Mouse (Mus musculus) liver, postnatal 0 days (tissue): ENCODE measurements around the gene Gpbar1. TPM values are rescaled to one million over a fixed set of nuclear protein-coding genes. Genes with fewer than 3 reads are reported as not detected.
A peak's percentile ranks its signal among the peaks of the same experiment; 100 is the strongest.

Source experiments
- ATAC-seq: fragments of 200-750 bp; cut with Nextera tagmentation; 2 replicates; pipeline ENCODE4 v1.8.0; 2017; ENCODE audit warnings: mild to moderate bottlenecking, moderate library complexity
- DNase-seq: peaks from one replicate; pipeline ENCODE4 v3.0.0-alpha.2; 2016
- H3K27ac ChIP-seq: fragments of 300-500 bp; sonication (generic); 2 replicates; pipeline ENCODE4 v1.5.1; 2014; ENCODE audit warnings: antibody characterized with exemption, moderate library complexity, mild to moderate bottlenecking, low read depth
- H3K27me3 ChIP-seq: fragments of 300-500 bp; sonication (generic); 2 replicates; pipeline ENCODE4 v1.6.1; 2014; ENCODE audit warnings: low read length, control low read depth, mixed read lengths; ENCODE audit not compliant: insufficient read depth
- H3K36me3 ChIP-seq: fragments of 300-500 bp; sonication (generic); replicated peaks from 2 replicates; pipeline ENCODE4 v1.6.1; 2014; ENCODE audit warnings: mild to moderate bottlenecking, control low read depth, low read length, moderate library complexity, mixed read lengths; ENCODE audit not compliant: insufficient read depth
- H3K4me1 ChIP-seq: fragments of 300-500 bp; sonication (generic); 2 replicates; pipeline ENCODE4 v1.6.1; 2014; ENCODE audit warnings: antibody characterized with exemption, mild to moderate bottlenecking, control low read depth; ENCODE audit not compliant: insufficient read depth
- H3K4me2 ChIP-seq: fragments of 300-500 bp; sonication (generic); 2 replicates; pipeline ENCODE4 v1.6.1; 2014; ENCODE audit warnings: low read depth, mild to moderate bottlenecking, low read length, moderate library complexity, mixed read lengths
- H3K4me3 ChIP-seq: fragments of 300-500 bp; sonication (generic); 2 replicates; pipeline ENCODE4 v1.5.1; 2014; ENCODE audit warnings: low read depth, low read length
- H3K9ac ChIP-seq: fragments of 300-500 bp; sonication (generic); replicated peaks from 2 replicates; pipeline ENCODE4 v1.6.1; 2014; ENCODE audit warnings: mild to moderate bottlenecking, moderate library complexity
- H3K9me3 ChIP-seq: fragments of 300-500 bp; sonication (generic); 2 replicates; pipeline ENCODE4 v1.6.1; 2016; ENCODE audit warnings: mild to moderate bottlenecking, control low read depth, low read length, mixed read lengths
- CTCF ChIP-seq: sonication (generic); IDR thresholded peaks from 2 replicates; pipeline ENCODE4 v1.5.1; 2016; ENCODE audit warnings: antibody characterized with exemption, low read depth
- EP300 ChIP-seq: IDR thresholded peaks from 2 replicates; pipeline ENCODE4 v1.6.1; 2016; ENCODE audit warnings: antibody characterized with exemption, low read depth, mild to moderate bottlenecking
- WGBS: fragments of 180-500 bp; shearing (Covaris S2); extraction: QIAGEN DNeasy Blood & Tissue Kit; methylation state at CpG from one replicate; pipeline ENCODE4 v1.1.7; 2014; ENCODE audit not compliant: insufficient replicate concordance; 5-methylcytosine and 5-hydroxymethylcytosine counted together
- polyA plus RNA-seq: library from polyadenylated mRNA; unstranded; fragments of >200 nt; fragmentation: Nextera tagmentation; extraction: Ambion mirVana; gene quantifications from 2 replicates; pipeline ENCODE4 v1.2.1, GENCODE M21; 2015

The Gpbar1 gene
- polyA plus RNA-seq, 1 experiment from 2014 or later, result 0.20 TPM

- Histone ChIP-seq H3K27me3 (no peaks in the 10 kb centered on the region), H3K4me2 (peak overlapping the region; percentile 47; the same call in 1 of the 2 replicates), H3K27ac (peak overlapping the region; percentile 85), H3K9ac (no peak overlapping the region), H3K4me1 (peaks cover 33% of the 10 kb centered on the region), H3K9me3 (no peaks in the 10 kb centered on the region), H3K36me3 (peaks cover 53% of the 10 kb centered on the region), H3K4me3 (no peak overlapping the region)
- peak; percentile 40 for DNase-seq
- TF ChIP-seq CTCF (no peak), EP300 (peak; percentile 37)
- ATAC-seq, result peak; percentile 71
- WGBS, result 18% methylated on average over 1 of the region's 1 CpGs
Measured at GRCm38 (mm10) chr1:74248799-74249198, 29.6 kb upstream of the Gpbar1 start.

GRCm38 (mm10) chr1:74249331-74249980, 28.9 kb upstream of the Gpbar1 start:
- WGBS, result 32% methylated on average over 5 of the region's 5 CpGs
- Histone ChIP-seq H3K27ac (peak overlapping the region; percentile 85), H3K36me3 (peaks cover 60% of the 10 kb centered on the region), H3K4me2 (peak overlapping the region; percentile 47), H3K4me3 (no peak overlapping the region), H3K9me3 (no peaks in the 10 kb centered on the region), H3K27me3 (no peaks in the 10 kb centered on the region), H3K4me1 (peaks cover 30% of the 10 kb centered on the region), H3K9ac (no peak overlapping the region)
- ATAC-seq (peak; percentile 82), DNase-seq (no peak)
- no peak for TF ChIP-seq EP300
- no peak for TF ChIP-seq CTCF

GRCm38 (mm10) chr1:74250096-74250495, 28.3 kb upstream of the Gpbar1 start:
- Histone ChIP-seq H3K4me1 (peaks cover 26% of the 10 kb centered on the region), H3K36me3 (peaks cover 64% of the 10 kb centered on the region), H3K27me3 (no peaks in the 10 kb centered on the region), H3K4me2 (0 out of 2 replicates have a peak overlapping the region, but pooled peaks have one; percentile 5), H3K27ac (peak overlapping the region; percentile 85), H3K9ac (no peak overlapping the region), H3K4me3 (no peak overlapping the region), H3K9me3 (no peaks in the 10 kb centered on the region)
- ATAC-seq (no peak), DNase-seq (no peak)
- WGBS, result 58% methylated on average over 4 of the region's 4 CpGs
- TF ChIP-seq CTCF (no peak), EP300 (no peak)

- H3K27ac ChIP-seq, result no peak overlapping the region
- ATAC-seq (no peak), DNase-seq (no peak)
- no peak overlapping the region for H3K4me2 ChIP-seq
- H3K9ac ChIP-seq, result no peak overlapping the region
- no peaks in the 10 kb centered on the region for H3K9me3 ChIP-seq
- H3K36me3 ChIP-seq, result peaks cover 80% of the 10 kb centered on the region
- 83% methylated on average over 8 of the region's 8 CpGs for WGBS
- H3K4me3 ChIP-seq, result no peak overlapping the region
- TF ChIP-seq EP300 (no peak), CTCF (no peak)
- H3K27me3 ChIP-seq, result no peaks in the 10 kb centered on the region
- H3K4me1 ChIP-seq, result peaks cover under 1% of the 10 kb centered on the region; the same call in 1 of the 2 replicates
Measured at GRCm38 (mm10) chr1:74255704-74256345, 22.5 kb upstream of the Gpbar1 start.

- DNase-seq (no peak), ATAC-seq (no peak)
- Histone ChIP-seq H3K27ac (no peak overlapping the region), H3K36me3 (peaks cover 78% of the 10 kb centered on the region), H3K4me1 (no peaks in the 10 kb centered on the region), H3K4me3 (no peak overlapping the region), H3K9ac (no peak overlapping the region), H3K27me3 (no peaks in the 10 kb centered on the region), H3K9me3 (no peaks in the 10 kb centered on the region), H3K4me2 (no peak overlapping the region)
- WGBS, result 87% methylated on average over 4 of the region's 4 CpGs
- peak; percentile 8; the same call in 1 of the 2 replicates for TF ChIP-seq CTCF
- no peak for TF ChIP-seq EP300
Measured at GRCm38 (mm10) chr1:74256782-74257181, 21.6 kb upstream of the Gpbar1 start.

- DNase-seq, result no peak
- Histone ChIP-seq H3K9me3 (no peaks in the 10 kb centered on the region), H3K27me3 (no peaks in the 10 kb centered on the region), H3K9ac (no peak overlapping the region), H3K4me3 (no peak overlapping the region), H3K4me2 (no peak overlapping the region), H3K4me1 (no peaks in the 10 kb centered on the region), H3K27ac (no peak overlapping the region), H3K36me3 (peaks cover 79% of the 10 kb centered on the region)
- no peak for TF ChIP-seq CTCF
- TF ChIP-seq EP300, result no peak
- ATAC-seq, result no peak
- 73% methylated on average over 6 of the region's 6 CpGs for WGBS
Measured at GRCm38 (mm10) chr1:74262510-74262909, 15.8 kb upstream of the Gpbar1 start.
